Mouse (Mus musculus) CD8-positive naive resting alpha-beta T cell, adult 2 months (primary cell): ENCODE data around the gene Ddit4l.
"Not testable (repeated sequence)": the region's sequence is repeated elsewhere in the genome, so short reads cannot be mapped to it uniquely, and the experiment has no call there.

Experiments used
- DNase-seq, 2 experiments: peaks; one replicate each; pipeline ENCODE4 v3.0.0; 2022; ENCODE audit warnings: low read depth in 2 of 2, low spot score in 2 of 2

Ddit4l gene

DNA sequence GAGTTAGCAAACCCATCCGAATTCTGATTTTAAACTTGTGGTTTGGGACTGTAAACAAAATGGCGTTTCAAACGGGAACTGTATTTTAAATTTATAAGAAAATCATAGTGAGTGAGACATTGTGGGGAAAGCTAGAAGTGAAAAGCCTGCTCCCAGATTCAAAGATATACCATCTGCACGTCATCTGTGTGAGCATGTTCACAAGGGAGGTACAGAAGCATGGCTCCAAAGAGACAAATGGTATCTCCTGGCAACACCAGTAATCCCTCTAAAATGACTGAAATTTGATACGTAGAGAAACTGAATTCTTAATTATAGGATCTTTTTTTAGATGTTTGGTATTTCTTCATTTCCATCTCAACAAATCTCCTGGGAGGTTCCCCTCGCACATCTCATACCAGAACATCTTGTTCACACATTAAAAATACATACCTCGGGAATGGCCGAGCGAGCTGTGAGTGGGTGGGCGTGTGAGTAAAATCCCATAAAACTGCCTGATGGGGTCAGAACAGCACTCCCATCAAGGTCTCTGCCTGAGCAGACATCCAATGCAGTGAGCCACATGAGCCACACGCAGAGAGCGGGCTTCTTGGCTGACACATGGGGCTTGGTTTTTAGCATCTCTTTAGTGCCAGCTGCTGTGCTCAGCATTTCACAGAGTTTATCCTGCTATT, 26.2 kb downstream of the Ddit4l start:
- no peak for DNase-seq

DNA sequence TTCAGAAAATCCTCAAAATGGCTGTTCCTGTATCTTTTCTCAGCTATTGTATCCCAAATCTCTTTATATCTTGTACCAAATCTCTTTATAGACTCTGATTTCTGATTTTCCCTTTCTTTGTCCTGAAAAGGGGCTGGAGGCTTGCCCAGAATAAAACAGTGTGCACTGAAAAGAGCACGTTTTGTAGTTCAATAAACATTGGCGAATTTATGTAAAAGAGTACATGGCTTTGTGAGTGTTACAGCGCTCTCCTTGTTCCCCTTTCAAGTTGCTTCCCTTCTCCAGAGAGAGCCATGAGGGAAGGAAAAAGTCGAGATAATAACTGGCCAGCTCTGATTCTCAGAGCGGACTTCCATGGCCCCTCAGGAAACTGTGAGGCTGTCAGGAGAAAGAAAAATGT, 27.7 kb downstream of the Ddit4l start:
- DNase-seq = no peak

DNA sequence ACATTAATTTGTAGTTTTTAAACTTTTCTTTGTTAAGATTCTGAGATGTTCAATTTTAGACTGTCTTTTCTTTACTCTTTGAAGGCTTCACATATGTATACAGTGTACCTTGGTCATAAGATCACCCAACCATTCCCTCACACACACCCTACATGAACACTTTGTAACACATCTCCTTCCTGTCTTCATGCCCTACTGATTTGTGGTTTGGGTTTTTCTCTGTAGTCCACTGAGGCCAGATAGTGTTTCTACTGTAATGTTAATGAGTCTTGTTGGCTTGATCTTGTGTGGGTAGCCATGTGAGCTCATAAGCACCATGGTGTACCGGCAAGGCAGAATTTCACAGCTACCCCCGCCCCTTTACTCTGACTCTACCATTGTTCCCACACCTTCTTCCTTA, 31.4 kb downstream of the Ddit4l start:
- no peak for DNase-seq

GRCm38 (mm10) chr3:137671224-137671623, 49.8 kb downstream of the Ddit4l start, which contains the start of gene Gm21962:
TSS of gene Gm21962 (plus strand) at chr3:137671524.
- DNase-seq = not testable (repeated sequence)
